Mouse (Mus musculus) ovary, postnatal 14 days (tissue): ENCODE data around the gene Abi3bp.
A peak's percentile ranks its signal among the peaks of the same experiment; 100 is the strongest.

ENCODE experiments used
- DNase-seq: peaks from one replicate; pipeline ENCODE4 v3.0.0; 2022; ENCODE audit warnings: low spot score

The Abi3bp gene

GRCm38 (mm10) chr16:56690715-56691114 is 213.0 kb downstream of the Abi3bp start:
- DNase-seq: no peak

DNA sequence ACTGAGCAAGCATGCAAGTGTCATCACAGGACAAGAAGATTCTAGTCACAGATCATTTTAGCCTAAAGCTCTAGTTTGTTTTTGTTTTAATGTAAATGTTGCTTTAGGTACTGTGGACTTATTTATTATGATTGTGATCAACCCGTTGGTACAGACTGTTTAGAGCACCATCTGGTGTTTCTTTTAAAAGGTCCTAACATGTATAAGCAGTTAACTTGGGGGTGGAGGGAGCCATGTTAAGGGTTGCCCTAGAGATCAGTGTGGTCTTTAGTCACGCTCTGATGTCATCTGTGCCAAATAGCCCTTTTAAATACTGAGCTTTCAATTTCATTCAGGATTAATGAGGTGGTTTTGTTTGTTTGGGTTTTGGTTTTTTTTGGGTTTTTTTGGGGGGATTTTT is 218.8 kb downstream of the Abi3bp start:
- DNase-seq: no peak

DNA sequence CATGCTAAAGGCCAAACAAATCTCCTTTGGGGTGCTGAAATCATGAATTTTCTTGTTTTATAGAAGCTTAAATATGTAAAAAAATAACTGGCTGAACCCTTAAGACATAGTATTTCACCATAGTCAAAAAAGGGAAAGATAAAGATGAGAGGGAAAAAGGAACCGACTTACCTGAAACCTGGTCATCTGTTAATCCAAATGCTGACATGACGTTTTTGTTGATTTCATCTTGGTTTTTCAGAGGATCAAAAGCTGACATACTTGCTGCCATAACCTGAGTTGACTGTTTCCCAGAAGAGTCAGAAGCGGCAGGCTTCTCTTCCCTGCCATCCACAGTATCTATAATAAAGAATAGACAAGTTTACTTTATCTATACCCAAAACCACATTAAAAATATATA is 223.2 kb downstream of the Abi3bp start:
- DNase-seq: no peak

DNA sequence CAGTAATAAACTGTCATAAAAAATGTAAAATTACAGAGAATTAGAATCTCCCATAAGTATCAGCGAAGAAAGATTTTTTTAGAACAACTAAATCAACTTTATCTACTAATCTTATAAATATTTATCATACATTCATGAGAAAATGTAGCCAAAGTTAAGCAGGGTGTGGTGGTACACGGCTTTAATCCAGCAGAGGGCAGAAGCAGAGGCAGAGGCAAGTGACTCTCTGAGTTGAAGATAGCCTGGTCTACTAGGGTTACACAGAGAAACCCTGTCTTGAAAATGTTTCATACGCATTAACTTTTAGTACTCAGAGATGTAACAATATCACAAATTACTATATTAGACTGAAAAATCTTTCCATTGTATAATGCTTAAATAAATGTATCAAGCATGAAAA is 228.1 kb downstream of the Abi3bp start:
- no peak for DNase-seq

GRCm38 (mm10) chr16:56710071-56710470 is 232.4 kb downstream of the Abi3bp start:
- no peak for DNase-seq

GRCm38 (mm10) chr16:56715608-56716007 is 237.9 kb downstream of the Abi3bp start:
- no peak for DNase-seq

- DNase-seq: no peak
Observed at GRCm38 (mm10) chr16:56716557-56717179, 239.0 kb downstream of the Abi3bp start.

GRCm38 (mm10) chr16:56717224-56718200 is 239.8 kb downstream of the Abi3bp start, which contains the start of gene Tfg:
Gene Tfg (minus strand): TSS chr16:56717450.
- DNase-seq: peak; percentile 98

DNA sequence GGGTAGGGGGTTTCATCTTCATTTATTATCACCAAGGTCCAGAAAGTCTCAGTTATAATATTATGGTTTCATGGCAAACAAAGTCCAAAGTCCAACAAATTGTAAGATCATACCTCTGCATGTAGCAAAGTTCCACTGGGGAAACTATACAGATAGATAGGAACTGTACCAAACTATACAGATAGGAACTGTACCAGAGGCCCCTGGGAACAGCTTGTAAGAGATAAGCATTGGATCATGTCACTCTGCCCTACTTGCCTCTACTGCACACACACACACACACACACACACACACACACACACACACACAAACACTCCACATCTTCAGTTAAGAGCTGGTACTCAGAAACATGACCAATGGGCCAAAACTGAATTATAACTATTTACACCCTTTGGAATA is 241.4 kb downstream of the Abi3bp start:
- DNase-seq: no peak

DNA sequence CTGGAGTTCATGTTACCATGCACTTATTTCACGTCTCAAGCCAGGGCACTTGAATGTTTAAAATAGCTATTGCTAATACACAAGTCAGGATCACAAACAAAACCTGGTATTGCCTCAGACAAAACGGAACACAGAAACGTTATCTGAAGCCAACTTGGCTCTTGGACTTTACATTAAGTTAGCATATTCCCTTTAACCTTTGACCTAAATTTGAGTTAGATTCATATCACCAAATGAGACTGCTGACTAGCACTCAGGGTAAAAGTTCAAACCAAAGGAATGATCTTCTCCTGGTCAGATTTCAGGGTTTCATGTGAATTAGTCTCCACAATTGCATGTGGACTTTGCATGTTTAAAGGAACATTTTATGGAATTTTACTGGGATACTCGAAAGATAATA is 244.7 kb downstream of the Abi3bp start:
- DNase-seq: no peak

GRCm38 (mm10) chr16:56724927-56725326 is 247.2 kb downstream of the Abi3bp start:
- no peak for DNase-seq

- DNase-seq: no peak
Observed at GRCm38 (mm10) chr16:56729060-56729459, 251.4 kb downstream of the Abi3bp start.
